Mouse (Mus musculus) midbrain, embryonic 15.5 days (tissue): ENCODE measurements around the gene Pin1rt1. TPM values are rescaled to one million over a fixed set of nuclear protein-coding genes. Genes with fewer than 3 reads are reported as not detected.

Experiments
- ATAC-seq: fragments of 200-750 bp; cut with Nextera tagmentation; replicated peaks from 2 replicates; pipeline ENCODE4 v1.8.0; 2017; ENCODE audit warnings: moderate TSS enrichment
- H3K27ac ChIP-seq: fragments of 300-500 bp; sonication (generic); 2 replicates; pipeline ENCODE4 v1.5.1; 2015; ENCODE audit warnings: mild to moderate bottlenecking, inconsistent platforms
- H3K27me3 ChIP-seq: fragments of 300-500 bp; sonication (generic); replicated peaks from 2 replicates; pipeline ENCODE4 v1.6.1; 2015; ENCODE audit warnings: inconsistent platforms
- H3K36me3 ChIP-seq: fragments of 300-500 bp; sonication (generic); replicated peaks from 2 replicates; pipeline ENCODE4 v1.6.1; 2015; ENCODE audit warnings: inconsistent platforms
- H3K4me1 ChIP-seq: fragments of 300-500 bp; sonication (generic); 2 replicates; pipeline ENCODE4 v1.6.1; 2015; ENCODE audit warnings: inconsistent platforms
- H3K4me2 ChIP-seq: fragments of 300-500 bp; sonication (generic); 2 replicates; pipeline ENCODE4 v1.6.1; 2015; ENCODE audit warnings: inconsistent platforms, mild to moderate bottlenecking, moderate library complexity
- H3K4me3 ChIP-seq: fragments of 300-500 bp; sonication (generic); 2 replicates; pipeline ENCODE4 v1.5.1; 2015; ENCODE audit warnings: mild to moderate bottlenecking, inconsistent platforms
- H3K9ac ChIP-seq: fragments of 300-500 bp; sonication (generic); 2 replicates; pipeline ENCODE4 v1.6.1; 2015; ENCODE audit warnings: mild to moderate bottlenecking, inconsistent platforms
- H3K9me3 ChIP-seq: fragments of 300-500 bp; sonication (generic); 2 replicates; pipeline ENCODE4 v1.6.1; 2016; ENCODE audit warnings: inconsistent platforms
- WGBS: fragments of 180-500 bp; shearing (Covaris S2); methylation state at CpG from one replicate; pipeline ENCODE4 v1.1.7; 2015; ENCODE audit warnings: mixed read lengths; 5-methylcytosine and 5-hydroxymethylcytosine counted together
- polyA plus RNA-seq: library from polyadenylated mRNA; unstranded; fragments of >200 nt; fragmentation: Nextera tagmentation; extraction: Ambion mirVana; gene quantifications from 2 replicates; pipeline ENCODE4 v1.2.1, GENCODE M21; 2015

Pin1rt1 gene
- polyA plus RNA-seq, result 0.19 and 0.34 TPM in 2 replicates

- Histone ChIP-seq H3K27ac (no peak within 1 kb of the TSS), H3K4me3 (no peak within 1 kb of the TSS), H3K4me2 (no peak within 1 kb of the TSS), H3K36me3 (no peaks in the 10 kb centered on the region), H3K27me3 (no peaks in the 10 kb centered on the region), H3K9me3 (no peaks in the 10 kb centered on the region), H3K4me1 (peaks cover 8% of the 10 kb centered on the region), H3K9ac (no peak within 1 kb of the TSS)
- 90% methylated on average over 4 of the region's 4 CpGs for WGBS
- ATAC-seq, result no peak
Measured at GRCm38 (mm10) chr2:104716279-104716678, at the start of gene Pin1rt1. Gene Pin1rt1, minus strand, starts transcription at chr2:104716379.

- H3K36me3 ChIP-seq, result peaks cover 23% of the 10 kb centered on the region; the same call in 1 of the 2 replicates
- H3K4me1 ChIP-seq, result no peaks in the 10 kb centered on the region
- H3K9ac ChIP-seq, result no peak overlapping the region
- no peak overlapping the region for H3K4me2 ChIP-seq
- H3K4me3 ChIP-seq, result no peak overlapping the region
- ATAC-seq, result no peak
- no peaks in the 10 kb centered on the region for H3K27me3 ChIP-seq
- WGBS, result 99% methylated on average over 4 of the region's 4 CpGs
- no peaks in the 10 kb centered on the region for H3K9me3 ChIP-seq
- H3K27ac ChIP-seq, result no peak overlapping the region
Measured at GRCm38 (mm10) chr2:104764018-104764417, 47.8 kb upstream of the Pin1rt1 start.

GRCm38 (mm10) chr2:104763134-104763703 lies 47.0 kb upstream of the Pin1rt1 start:
- H3K4me2 ChIP-seq, result no peak overlapping the region
- WGBS, result 92% methylated on average over 8 of the region's 8 CpGs
- H3K4me3 ChIP-seq, result no peak overlapping the region
- no peaks in the 10 kb centered on the region for H3K9me3 ChIP-seq
- no peak for ATAC-seq
- H3K4me1 ChIP-seq, result no peaks in the 10 kb centered on the region
- peaks cover 23% of the 10 kb centered on the region; the same call in 1 of the 2 replicates for H3K36me3 ChIP-seq
- H3K9ac ChIP-seq, result no peak overlapping the region
- no peaks in the 10 kb centered on the region for H3K27me3 ChIP-seq
- H3K27ac ChIP-seq, result no peak overlapping the region

DNA sequence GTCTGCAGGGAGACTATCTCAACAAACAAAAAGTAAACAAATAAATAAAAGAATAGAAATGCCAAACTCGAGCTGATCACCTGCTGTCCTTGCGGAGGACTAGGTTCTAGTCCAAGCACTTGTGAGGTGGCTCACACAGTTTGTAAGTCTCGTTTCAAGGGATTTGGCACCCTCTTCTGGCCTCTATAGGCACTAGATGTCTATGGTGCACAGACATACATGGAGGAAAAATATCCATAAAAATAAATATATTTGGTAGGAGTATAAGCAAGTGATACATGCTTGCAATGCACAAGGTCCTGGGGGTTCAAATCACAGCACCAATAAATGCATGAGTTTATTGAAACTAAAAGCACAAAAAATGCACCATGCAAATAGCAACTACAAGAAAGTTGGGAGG lies 34.4 kb upstream of the Pin1rt1 start:
- Histone ChIP-seq H3K27ac (no peak overlapping the region), H3K9me3 (no peaks in the 10 kb centered on the region), H3K4me2 (no peak overlapping the region), H3K4me3 (no peak overlapping the region), H3K36me3 (no peaks in the 10 kb centered on the region), H3K27me3 (no peaks in the 10 kb centered on the region), H3K9ac (no peak overlapping the region), H3K4me1 (no peaks in the 10 kb centered on the region)
- ATAC-seq, result 0 out of 2 replicates have a peak, but pooled peaks have one; percentile 48
- 59% methylated on average over 3 of the region's 3 CpGs for WGBS

DNA sequence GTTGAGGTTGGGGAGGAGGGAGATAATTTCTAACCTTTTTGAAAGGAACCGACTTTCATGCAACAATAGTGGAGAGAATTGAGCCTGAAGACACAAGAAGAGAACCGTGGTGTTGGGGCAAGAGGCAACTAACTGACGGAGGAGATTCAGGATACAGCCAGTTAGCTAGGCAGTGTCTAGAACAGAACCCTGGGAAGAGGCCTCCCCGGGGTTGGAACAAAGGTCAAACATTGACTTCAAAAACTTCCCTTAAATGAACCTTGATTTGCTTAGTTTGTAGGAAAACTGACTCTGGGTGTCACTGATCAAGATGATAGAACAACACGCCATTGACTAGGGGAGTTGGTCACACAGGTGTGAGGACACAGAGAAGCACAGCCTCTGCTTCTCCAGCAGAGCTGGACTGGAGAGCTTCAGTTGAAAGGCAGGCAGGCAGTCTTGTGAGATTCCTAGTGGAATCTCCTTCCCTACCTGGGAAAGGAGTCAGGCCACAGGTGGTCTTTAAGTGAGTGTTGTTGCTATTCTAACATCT lies 32.5 kb upstream of the Pin1rt1 start:
- no peak for ATAC-seq
- WGBS, result 79% methylated on average over 5 of the region's 5 CpGs
- Histone ChIP-seq H3K4me2 (no peak overlapping the region), H3K9ac (no peak overlapping the region), H3K27ac (no peak overlapping the region), H3K4me1 (no peaks in the 10 kb centered on the region), H3K9me3 (no peaks in the 10 kb centered on the region), H3K36me3 (no peaks in the 10 kb centered on the region), H3K27me3 (no peaks in the 10 kb centered on the region), H3K4me3 (no peak overlapping the region)

GRCm38 (mm10) chr2:104746251-104746650 lies 30.1 kb upstream of the Pin1rt1 start:
- no peaks in the 10 kb centered on the region for H3K9me3 ChIP-seq
- no peak overlapping the region for H3K9ac ChIP-seq
- H3K4me3 ChIP-seq, result no peak overlapping the region
- WGBS, result 63% methylated on average over 8 of the region's 8 CpGs
- H3K4me1 ChIP-seq, result peaks cover 18% of the 10 kb centered on the region
- ATAC-seq, result no peak
- peaks cover 2% of the 10 kb centered on the region; the same call in 1 of the 2 replicates for H3K27me3 ChIP-seq
- no peaks in the 10 kb centered on the region for H3K36me3 ChIP-seq
- no peak overlapping the region for H3K27ac ChIP-seq
- no peak overlapping the region for H3K4me2 ChIP-seq

GRCm38 (mm10) chr2:104743971-104744370 lies 27.8 kb upstream of the Pin1rt1 start:
- 65% methylated on average over 5 of the region's 5 CpGs for WGBS
- Histone ChIP-seq H3K9ac (no peak overlapping the region), H3K4me3 (no peak overlapping the region), H3K27ac (no peak overlapping the region), H3K36me3 (no peaks in the 10 kb centered on the region), H3K4me1 (peaks cover 20% of the 10 kb centered on the region), H3K4me2 (no peak overlapping the region), H3K9me3 (no peaks in the 10 kb centered on the region), H3K27me3 (peaks cover 14% of the 10 kb centered on the region)
- ATAC-seq, result no peak

DNA sequence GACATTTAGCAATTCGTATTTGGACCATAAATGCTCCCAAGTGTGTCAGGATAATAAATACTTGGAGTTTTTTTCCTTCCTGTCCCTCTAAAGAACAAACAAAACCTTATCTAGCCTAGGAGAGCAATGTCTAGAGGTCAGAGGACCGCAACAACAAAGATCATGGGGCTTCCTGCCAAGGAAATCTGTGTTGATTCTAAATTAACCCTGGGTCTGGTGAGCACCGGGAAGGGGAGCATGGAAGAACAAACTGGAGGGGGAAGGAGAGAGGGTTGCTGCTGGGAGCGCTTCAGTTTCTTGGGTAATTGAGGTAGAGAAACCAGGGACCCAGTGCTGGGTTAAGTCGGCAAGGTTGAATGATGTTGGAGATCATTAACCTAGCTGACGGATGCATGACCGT lies 27.0 kb upstream of the Pin1rt1 start:
- Histone ChIP-seq H3K27ac (no peak overlapping the region), H3K4me2 (peak overlapping the region; percentile 100), H3K4me3 (peak overlapping the region; percentile 81), H3K9ac (no peak overlapping the region), H3K27me3 (peaks cover 14% of the 10 kb centered on the region), H3K36me3 (no peaks in the 10 kb centered on the region), H3K4me1 (peaks cover 20% of the 10 kb centered on the region), H3K9me3 (no peaks in the 10 kb centered on the region)
- WGBS, result 14% methylated on average over 7 of the region's 7 CpGs
- ATAC-seq, result 0 out of 2 replicates have a peak, but pooled peaks have one; percentile 5

DNA sequence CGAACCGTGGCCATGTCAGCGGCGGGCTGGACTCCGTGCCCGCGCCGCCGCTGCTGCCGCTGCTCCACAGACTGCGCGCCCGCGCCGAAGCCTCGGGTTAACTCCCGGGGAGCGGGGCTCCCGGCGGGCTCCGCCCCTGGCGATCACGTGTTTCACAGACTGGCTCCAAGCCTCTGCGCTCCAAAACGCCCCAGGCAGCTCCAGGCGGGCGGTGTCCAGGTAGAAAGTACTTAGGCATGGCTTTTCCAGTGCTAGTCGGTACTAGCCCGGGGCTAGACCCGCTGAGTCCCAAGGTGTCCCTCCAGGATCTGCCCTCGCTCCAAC lies 26.5 kb upstream of the Pin1rt1 start, which contains the start of gene Depdc7:
Depdc7 (minus strand) TSS at position 138 of the 324 bp plus-strand sequence.
- Histone ChIP-seq H3K9ac (peak within 1 kb of the TSS; percentile 61), H3K4me2 (peak within 1 kb of the TSS; percentile 100), H3K36me3 (no peaks in the 10 kb centered on the region), H3K4me1 (peaks cover 20% of the 10 kb centered on the region), H3K4me3 (peak within 1 kb of the TSS; percentile 81), H3K9me3 (no peaks in the 10 kb centered on the region), H3K27me3 (peaks cover 14% of the 10 kb centered on the region), H3K27ac (no peak within 1 kb of the TSS)
- ATAC-seq, result peak; percentile 91
- 0% methylated on average over 31 of the region's 31 CpGs for WGBS

DNA sequence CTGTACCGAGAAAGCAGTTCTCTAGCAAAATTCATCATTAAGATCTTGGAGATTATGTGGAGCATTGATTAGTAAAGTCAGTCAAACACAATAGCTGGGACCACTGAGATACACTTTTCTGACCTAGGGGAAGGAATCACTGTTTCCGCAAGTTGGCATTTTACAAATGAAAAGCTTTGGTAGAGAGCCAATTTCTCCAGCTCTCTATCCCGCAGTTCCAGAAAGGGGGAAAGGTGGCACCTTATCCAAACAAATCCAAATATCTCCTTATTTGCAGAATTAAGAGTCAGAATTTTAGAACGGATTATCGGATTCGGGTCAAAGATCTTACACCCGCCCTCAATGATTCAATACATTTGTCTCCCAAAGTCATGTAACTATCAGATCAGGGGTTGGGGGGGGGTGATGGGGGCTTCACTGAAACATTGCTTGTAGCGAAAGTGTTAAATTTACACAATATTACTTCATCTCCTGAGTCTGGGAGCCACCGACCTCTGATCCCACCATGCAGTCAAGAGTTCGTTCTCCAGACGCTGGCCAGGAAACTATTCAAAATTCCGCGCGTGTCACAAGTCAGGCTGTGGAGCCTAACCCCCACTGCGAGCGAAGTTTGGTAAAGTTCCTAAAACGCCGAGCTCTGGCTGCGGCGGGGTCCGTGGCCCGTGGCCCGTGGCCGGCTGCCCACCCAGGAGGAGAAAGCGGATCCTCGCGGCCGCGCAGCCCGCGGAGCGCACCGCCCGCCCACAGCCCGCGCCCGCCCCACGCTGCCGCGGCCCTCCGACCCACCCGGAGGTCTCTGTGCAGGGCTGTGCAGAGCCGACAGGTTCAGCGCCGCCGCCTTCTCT lies 25.9 kb upstream of the Pin1rt1 start:
- 5% methylated on average over 44 of the region's 46 CpGs for WGBS
- peak overlapping the region; percentile 81 for H3K4me3 ChIP-seq
- H3K27me3 ChIP-seq, result peaks cover 14% of the 10 kb centered on the region
- peak overlapping the region; percentile 61 for H3K9ac ChIP-seq
- no peaks in the 10 kb centered on the region for H3K9me3 ChIP-seq
- no peak overlapping the region for H3K27ac ChIP-seq
- no peaks in the 10 kb centered on the region for H3K36me3 ChIP-seq
- H3K4me2 ChIP-seq, result peak overlapping the region; percentile 100
- peaks cover 20% of the 10 kb centered on the region for H3K4me1 ChIP-seq
- no peak for ATAC-seq

DNA sequence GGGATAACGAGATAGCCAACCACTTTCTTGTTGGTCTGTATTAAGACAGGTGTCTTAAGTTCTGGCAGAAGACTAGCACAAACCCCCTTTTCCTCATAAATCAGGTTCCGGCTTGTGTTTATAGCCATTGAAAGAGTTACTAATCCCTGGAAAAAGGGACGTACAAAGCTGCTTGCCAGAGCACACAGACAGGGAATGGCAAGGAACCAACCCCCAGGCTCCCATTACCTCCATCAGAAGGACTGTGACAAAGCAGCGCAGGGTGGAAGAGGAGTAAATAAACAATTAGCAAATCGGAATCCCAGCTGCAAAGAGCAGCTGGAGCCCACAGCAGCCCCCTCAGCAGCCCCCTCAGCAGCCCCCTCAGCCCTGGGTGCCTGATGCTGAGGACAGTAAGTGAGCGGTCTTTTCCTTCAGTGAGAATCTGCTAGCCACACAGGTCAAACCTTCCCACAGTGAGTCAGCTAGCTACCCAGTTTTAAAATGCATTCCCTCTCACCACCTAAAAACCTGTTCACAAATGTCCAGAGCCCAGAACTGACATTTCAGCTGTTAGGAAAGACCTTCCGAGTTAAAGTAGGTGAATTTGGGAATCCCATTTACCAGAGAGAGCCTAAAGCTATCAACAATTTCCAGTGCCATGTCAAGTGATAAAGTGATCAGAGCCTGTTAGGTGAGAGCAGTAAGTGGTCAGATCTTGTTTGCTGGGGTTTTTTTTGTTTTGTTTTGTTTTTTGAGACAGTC lies 25.0 kb upstream of the Pin1rt1 start:
- no peak overlapping the region for H3K27ac ChIP-seq
- H3K27me3 ChIP-seq, result peaks cover 14% of the 10 kb centered on the region
- H3K9ac ChIP-seq, result no peak overlapping the region
- H3K4me2 ChIP-seq, result no peak overlapping the region
- peaks cover 20% of the 10 kb centered on the region for H3K4me1 ChIP-seq
- ATAC-seq, result no peak
- 29% methylated on average over 7 of the region's 7 CpGs for WGBS
- H3K36me3 ChIP-seq, result no peaks in the 10 kb centered on the region
- no peak overlapping the region for H3K4me3 ChIP-seq
- H3K9me3 ChIP-seq, result no peaks in the 10 kb centered on the region
